Mouse (Mus musculus) kidney, adult 11 months (tissue): ENCODE data around the gene Kctd8.
A peak's percentile ranks its signal among the peaks of the same experiment; 100 is the strongest.
"Not testable (repeated sequence)": the region's sequence is repeated elsewhere in the genome, so short reads cannot be mapped to it uniquely, and the experiment has no call there.

Source experiments
- DNase-seq: peaks from one replicate; pipeline ENCODE4 v3.0.0; 2022

Kctd8 gene

DNA sequence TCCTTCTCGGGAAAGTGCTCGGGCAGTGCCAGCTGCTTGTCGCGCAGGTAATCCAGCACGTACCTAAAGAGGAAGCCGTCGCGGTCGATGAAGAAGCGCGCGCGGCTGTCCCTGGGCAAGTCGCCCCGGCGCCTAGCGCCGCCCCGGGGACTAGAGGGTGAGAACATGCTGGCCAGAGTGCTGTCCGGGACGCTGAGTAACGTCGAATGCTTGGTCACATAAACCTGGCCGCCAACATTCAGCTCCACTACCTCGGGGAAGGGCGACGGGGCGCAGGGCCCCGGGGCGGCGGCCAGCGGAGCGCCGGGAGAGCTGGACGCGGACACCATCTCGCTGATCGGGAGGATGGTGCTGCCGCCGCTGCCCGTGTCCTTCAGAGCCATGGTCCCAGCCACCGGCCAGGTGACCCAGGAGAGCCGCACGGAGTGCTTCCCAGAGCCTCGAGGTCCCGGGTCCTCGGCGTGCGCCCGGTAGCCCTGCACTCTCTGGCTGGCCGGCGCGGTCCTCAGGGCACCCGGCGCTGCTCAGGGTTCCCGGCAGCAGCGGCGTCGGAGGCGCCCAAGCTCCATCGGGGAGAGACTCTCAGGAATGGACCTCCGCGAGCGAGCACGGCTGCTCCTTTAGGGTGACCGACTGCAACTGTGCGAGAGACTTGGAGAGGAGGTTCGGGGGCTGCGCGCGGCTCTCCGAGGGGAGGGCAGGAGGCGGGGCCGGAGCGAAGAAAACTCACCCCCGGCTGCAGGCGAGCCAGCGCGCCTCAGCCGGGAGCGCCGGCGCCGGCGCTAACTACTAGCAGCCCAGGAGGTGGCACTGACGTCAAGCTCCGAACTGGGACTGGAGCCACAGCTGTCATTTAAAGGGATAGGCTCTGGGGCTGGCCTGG, at the start of gene Kctd8:
Gene Kctd8, minus strand, starts transcription at position 761 of the 883 bp plus-strand sequence.
- DNase-seq, result peak; percentile 27

DNA sequence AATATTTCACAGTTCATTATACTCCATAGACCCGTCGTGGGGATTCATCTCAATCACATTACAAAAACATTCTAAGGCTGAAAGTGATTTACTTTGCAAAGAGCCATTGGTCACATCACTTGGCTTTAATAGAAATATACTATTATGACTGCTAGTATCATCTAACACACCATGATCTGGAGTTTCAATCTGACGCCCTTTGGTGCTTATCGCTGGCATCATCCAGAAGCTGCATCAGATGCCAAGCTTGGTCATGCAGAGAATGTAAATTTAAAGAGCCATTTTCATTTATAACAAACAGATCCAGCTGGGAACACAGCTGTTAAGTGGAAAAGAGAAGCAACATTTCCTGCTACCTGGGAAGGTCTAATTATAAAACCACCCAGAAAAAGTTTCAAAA, 37.6 kb upstream of the Kctd8 start:
- no peak for DNase-seq

DNA sequence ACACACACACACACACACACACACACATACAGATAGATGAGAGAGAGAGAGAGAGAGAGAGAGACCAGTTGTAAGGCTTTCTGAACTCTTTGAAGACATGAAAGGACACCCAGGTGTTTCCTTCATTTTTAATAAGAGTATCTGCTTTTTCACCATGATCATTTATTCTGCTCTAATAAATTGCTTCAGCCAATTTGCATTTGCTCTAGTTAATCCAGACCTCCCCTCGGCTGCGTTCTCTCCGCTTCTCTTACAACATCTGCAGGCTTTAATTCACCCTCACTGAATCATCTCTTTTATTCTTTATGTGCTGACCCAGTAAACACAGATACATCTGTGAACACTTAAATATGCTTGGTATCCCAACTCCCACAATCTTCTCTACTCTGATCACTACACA, 9.1 kb upstream of the Kctd8 start:
- no peak for DNase-seq

DNA sequence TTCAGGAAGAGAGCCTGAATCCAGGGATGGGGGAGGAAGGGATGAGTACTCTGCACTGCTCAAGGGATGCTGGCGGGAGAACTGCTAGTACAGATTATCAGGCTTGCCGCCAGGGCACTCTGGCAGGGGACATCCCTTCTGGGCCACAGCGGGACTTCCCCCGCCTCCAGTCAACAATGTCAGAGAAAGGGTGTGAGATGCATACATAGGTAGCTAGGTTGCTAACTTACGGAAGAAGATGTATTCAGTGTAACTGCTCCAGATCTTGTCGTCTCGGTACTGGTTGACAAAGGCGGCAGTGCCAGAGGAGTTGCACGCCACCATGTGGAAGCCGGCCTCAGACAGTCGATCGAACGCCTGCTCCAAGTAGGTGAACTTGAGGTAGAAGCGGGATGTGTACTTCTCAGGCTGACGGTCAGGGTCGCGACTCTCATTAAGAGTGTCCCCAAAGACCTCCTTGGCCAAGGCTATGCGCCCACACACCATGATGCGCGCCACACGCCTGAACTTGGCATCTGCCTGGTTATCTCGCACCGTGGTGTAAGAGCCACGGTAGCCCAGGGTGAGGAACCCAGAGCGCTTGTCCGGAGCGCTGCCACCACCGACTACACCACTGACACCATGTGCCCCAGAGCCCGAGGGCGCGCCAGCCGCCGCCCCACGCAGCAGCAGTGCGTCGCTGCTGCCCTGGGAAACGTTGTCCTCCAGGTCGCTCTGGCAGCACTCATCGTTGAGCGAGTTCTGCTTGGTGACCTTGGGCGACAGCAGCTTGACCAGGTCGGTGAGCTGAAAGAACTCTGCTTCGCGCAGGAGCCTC, 1.2 kb downstream of the Kctd8 start:
- peak; percentile 6 for DNase-seq

DNA sequence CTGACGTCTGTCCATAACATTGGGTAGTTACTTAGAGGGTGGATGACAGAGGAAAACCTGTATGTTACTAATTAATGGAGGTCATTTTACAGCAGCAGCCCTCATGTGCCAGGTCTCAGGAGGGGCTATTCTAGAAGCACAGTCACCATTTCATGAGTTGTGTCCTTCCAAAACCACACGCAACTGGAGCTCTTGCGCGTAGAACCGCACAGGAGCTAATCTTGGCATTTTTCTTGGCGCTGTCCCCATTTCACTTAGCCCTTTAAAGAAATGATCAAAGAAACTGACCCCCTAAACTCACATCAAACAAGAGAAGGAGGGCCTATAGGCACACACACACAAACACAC, 1.9 kb downstream of the Kctd8 start:
- no peak for DNase-seq

DNA sequence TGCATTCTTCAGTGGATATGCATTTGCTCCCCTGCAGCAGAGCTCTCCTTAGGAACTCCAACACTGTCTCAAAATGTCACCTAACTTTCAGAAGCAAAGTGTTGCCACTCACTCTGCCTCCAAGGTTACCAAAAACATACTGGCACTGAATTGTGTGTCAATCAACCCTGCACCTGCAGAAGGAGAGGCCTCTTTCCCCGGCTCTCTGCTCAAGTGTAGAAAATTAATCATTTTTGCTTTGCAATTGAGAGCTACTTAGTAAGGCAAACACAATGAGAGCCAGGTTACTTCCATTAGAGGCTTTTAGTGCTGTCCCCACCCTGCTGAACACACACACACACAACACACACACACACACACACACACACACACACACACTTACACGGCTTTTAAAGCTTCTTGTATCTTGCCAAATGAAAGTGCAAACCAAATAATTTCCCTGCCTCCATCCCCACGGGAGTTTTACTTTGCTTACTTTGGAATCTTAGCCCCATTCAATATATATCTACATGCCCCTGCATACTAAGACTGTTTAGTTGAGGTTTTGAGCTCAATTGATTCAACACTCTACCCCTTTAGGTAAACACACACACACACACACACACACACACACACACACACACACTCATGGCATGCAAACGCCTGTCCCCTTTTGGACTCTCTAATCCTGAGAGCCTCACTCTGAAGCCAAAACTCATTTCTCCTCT, 2.4 kb downstream of the Kctd8 start:
- no peak for DNase-seq

DNA sequence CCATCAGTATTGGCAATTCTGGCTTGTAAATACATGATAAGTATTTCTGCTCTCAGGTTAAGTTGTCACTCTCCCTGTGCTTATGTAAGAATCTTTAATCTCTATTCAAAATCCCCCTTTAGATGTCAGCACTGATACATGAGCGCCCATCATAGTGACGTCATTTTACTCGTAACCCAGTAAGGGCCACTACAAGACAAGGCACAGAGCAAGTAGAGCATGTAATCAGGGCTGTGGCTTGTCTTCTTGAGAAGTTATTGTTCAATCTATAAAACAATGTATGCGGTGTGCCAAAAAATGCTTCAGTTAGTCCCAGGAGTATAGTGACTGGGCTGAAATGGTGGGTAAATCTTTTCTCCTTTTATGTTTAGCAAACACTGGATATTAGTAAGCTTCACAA, 13.9 kb downstream of the Kctd8 start:
- DNase-seq, result no peak

DNA sequence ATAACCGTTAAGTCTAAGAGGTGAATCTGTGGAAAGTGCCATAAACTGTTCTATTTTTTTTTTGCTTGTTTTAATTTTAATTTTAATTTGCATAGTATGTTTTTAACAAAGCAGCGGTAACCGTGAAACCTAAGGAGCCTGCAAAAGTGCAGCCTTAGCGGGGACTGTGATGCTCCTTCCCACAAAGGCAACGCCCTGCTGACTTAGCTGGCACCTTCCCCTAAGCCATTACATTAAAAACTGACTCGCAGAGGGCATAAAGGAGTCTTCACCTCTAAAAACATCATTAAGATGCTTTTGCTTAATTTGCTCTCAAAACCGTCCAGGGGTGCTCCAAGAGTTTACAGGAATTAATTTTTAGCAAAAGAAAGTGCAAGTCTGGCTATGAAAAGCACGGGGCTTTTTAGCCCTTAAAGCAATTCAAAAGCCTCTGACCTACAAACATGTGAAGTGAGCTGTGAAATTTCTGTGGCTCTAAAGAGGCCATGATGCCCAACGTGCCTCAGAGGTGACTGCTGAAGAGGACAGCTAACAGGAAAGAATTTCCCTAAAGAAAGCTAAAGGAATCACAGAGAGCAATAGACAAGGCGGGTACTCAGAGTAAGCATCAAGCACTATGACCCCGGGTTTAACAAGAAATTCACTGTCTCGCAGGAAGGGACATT, 16.8 kb downstream of the Kctd8 start:
- DNase-seq, result no peak

DNA sequence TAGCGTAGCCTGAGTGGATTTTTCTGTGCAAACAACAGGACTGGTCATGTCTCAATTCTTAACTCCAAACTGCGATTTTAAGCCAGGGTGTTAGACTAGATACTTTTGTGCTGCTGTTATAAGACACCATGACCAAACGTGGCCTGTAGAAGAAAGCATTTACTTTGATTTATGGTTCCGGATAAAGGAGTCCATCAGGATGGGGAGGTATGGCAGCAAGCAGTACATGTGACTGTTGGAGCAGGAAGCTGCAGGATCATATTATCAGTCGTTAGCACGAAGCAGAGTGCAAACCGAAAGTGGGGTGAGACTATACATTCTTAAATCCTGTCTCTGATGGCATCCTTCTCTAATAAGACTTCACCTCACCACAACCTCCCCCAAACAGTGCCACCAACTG, 28.9 kb downstream of the Kctd8 start:
- DNase-seq, result no peak

DNA sequence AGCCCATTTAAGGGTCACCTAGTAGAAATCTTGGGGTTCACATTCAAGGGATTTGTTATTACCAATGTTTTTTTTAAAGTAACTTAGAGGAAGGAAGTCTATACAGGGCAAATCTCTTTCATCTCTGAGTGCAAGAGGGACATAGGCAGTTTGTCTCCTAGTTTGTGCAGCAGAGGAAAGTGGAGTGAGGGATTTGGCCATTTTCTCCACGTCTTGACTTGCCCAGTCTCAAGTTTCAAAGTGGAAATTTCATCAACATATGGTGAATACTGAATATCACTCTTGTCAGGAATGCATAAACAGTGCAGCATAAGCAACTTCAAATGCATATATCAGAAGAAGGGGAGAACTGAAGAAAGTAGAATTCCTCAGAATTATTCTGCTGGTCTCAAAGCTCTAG, 39.8 kb downstream of the Kctd8 start:
- DNase-seq, result no peak

DNA sequence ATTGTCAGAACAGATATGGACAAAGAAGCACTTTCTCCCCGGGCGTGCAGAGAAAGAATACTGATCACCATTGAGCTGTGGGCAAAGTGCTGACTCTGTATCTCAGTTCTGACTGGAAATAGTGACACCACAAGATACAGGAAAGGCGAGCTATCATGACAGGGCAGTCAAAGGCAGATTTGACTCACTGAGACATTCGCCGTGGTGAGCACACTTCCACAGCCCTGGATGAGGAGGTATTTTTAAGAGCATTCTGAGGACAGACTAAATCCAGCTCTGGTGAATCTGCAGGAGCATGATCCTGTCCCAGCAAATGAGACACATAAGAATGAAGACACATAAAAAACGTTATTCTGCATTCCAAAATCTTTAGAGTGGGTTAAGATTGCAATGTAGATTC, 49.1 kb downstream of the Kctd8 start:
- no peak for DNase-seq

DNA sequence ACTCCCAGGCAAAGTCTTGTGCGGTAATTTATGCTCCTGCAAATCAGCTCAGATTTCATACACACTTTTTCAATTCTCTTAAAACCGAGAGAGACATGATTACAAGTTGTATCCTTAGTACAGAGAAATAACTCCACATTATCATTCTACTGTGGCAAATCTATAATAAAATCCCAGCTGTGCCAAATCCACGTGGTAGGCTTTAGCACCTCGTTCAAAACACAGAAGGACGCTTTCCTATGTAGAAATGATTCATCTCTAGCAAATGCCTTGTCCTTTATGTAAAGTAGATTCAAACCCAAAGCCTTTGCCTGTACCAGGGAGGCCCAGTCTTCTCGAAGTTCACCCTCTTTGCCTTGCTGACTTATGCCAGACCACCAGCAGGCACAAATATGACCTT, 57.1 kb downstream of the Kctd8 start:
- no peak for DNase-seq

DNA sequence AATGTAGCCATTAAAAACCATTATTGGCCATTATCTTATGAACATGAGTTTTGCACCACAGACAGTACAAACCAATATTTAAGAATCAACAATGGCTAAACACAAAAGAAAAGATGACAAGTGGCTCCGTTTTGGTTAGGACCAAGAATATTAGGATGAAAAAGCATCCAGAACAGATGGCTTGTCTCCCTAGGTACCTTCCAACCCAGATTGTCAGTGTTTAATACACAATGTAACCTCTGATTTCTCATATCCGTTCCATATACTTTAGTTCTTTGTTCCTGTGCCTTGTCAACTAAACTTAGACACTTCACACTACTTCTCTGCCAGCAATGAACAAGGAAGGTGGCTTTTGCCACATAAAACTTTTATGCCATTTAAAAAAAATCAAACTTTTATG, 89.1 kb downstream of the Kctd8 start:
- no peak for DNase-seq

DNA sequence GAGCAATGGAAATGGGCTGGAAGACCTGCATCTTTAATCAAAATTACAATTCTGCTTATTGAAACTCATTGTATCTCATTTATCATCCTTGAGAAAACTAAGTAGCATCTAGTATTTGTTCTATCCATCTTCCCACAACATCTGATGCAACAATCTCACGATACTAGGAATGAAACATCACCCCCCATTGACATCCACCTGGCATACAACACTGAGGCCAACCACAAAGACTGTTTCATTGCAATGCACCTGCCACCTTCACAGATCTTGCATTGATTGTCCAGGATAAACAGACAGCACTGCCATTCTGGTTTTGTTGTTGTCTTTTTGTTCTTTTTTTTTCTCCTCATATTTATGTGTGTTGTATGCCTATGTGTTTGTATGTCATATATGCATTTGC, 99.5 kb downstream of the Kctd8 start:
- no peak for DNase-seq

DNA sequence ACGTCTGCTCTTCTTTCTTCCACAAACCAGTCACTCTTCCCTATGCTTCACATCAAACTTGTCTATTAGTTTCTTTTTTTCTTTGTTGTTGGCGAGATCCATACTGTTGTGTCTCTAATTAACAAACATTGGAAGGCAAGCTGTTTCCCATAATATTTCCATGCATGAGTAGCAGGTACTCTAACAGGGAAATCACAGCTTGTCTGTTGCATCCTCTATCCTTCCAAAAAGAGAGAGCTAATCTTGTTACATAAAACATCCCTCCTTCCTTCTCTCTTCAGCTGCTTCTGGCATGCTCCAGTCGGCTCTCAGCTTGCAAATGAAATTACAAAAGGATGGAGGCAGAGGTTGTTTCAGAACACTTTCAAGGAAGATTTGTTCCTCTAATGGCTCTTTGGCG, 107.9 kb downstream of the Kctd8 start:
- DNase-seq, result no peak

DNA sequence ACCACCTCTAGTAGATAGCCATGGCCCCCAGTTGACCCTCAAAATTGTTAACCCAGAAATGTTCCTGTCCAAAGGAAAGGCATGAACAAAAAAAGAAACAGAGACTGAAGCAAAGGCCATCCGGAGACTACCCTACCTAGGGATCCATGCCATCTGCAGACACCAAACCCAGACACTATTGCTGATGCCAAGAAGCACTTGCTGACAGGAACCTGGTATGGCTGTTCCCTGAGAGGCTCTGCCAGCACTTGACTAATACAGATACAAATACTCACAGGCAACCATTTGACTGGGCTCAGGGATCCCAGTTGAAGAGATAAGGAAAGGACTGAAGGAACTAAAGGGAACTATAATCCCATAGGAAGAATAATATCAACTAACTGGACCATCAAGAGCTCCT, 109.8 kb downstream of the Kctd8 start:
- not testable (repeated sequence) for DNase-seq

DNA sequence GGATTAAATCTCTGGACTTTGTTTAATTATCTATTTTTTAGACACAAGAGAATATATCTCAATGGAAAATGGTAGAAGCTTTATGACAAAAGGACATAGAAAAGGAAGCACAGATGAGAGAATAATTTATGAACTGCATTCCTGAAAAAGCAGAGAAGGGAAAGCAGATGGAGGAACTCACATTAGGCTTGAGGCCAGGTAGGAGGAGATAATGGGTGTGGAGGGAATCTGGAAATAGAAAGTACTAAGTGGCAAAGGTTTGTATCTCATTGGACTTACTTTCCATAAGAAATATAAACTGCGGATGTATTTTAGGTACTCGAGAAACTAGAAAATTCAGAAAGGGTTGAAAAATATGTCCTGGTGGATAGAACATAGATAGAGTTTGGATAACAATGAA, 114.3 kb downstream of the Kctd8 start:
- no peak for DNase-seq

DNA sequence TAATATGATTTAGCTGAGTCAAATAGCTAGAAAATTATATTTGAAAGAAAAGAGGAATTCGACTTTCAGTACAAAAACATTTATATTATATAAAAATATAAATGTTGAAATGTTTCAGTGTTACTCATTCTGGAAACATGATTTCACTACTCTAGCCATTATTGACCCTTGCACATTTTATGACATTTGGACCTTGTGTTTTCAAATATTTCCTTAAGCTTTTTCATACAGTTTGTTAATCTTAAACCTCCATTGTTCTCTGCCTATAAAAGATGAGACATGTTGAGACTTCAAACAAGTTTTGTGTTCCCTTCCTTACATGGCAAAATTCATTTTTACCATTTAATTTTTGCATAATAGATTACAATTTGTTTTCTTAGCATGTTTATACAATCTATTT, 118.9 kb downstream of the Kctd8 start:
- DNase-seq, result no peak

DNA sequence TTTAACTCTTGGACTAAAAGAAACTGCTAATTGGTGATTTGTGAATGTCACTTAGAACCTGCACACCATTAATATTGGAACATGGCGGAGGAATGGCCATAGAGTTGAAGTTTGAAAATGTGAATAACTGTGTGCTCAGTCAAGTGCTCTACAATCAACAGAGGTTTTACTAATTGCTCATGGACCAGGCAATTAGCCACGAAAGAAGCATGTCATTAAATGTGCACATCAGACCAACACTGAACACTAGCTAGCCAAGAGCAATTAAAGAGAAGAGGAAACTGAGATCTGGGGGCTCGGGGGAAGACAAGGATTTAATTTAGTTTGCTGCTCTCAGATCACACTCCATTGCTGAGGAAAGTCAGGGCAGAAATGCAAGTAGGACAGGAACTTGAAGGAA, 126.3 kb downstream of the Kctd8 start:
- DNase-seq, result no peak

DNA sequence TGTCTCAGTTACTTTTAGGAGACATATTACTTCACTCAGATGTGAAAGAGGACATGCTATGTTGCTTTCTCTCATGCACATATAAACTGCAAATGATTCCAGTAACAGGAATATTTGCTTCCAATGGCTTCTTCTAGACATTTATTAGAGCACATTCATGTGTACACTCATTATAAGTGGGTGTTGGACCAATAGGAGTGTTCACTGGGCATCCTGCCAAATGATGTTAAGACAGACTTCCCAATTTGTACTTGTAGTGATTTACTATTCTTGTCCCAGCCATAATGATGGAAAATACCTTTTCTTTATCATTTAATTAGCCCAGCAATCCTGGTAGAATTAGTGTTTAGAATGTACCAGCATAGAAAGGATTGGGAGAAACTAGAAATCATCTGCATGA, 132.1 kb downstream of the Kctd8 start:
- DNase-seq, result no peak

DNA sequence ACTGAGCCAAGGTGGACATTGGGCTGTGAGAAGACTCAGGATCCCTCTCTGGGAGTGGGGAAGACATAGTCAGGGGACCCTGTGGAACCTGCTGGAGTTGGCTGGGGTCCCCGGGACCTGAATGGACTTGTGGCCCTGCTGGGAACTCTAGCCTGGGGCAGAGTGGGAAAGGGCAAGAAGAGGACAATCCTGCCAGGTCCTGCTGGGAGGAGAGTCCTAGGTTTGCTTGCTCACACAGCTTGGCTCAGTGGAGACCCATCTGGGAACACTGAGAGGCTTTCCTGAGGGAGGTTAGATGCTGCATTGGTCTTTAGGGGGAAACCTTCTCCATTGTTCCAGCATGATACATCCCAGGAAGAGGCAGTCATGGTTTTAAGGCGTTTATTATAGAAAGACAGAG, 133.8 kb downstream of the Kctd8 start:
- DNase-seq, result no peak

DNA sequence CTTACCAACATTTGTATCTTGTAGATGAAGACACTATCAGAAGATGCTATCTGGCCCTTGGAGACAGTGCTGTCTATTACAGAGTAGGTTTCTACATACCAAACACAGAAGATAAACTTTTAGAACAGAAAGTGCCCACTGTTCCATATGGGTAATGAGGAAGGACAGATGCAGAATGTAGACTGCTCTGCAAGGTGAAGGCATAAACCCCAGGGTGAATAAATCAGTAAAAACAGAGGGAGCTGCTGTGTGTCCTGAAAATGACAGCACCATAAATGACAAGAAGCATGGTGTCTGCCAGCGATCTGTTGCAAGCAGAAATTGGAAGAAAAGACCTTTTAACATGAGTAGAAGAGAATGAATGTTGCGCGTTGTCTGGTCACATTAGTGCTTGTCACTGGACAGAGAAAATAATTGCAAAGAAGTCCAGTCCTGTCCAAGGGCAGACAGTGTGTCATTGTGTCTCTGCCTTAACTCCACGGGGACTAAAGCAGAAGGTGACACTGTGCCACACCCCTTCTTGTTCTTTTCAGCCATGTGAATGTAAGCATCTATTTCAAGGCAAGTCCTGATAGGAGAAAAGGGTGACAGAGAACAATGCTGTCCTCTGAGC, 181.5 kb downstream of the Kctd8 start:
- DNase-seq, result no peak

DNA sequence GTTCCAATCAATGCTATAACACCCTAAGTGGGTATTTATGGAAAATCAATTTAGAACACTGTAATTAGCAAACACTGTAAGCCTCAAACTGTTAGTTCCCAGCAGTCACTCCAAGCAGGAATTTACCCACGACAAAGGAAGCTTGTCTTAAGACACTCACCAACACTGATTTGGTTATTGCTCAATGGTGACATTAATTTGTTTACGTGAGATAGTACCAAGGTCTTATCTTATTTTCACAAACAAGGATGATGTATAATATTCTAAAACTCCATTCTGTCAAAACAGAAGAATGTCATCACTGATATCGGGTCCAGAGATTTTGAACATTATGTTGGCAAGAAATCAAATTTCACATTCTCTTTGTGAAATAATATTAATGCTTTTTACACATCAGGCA, 185.0 kb downstream of the Kctd8 start:
- DNase-seq, result no peak
